Mouse (Mus musculus) heart, postnatal 0 days (tissue): ENCODE data around the gene Astl.

Source experiments
- CTCF ChIP-seq: IDR thresholded peaks from 2 replicates; pipeline ENCODE4 v1.5.1; 2016; ENCODE audit warnings: antibody characterized with exemption, control low read depth, low read depth
- EP300 ChIP-seq: IDR thresholded peaks from 2 replicates; pipeline ENCODE4 v1.6.1; 2016; ENCODE audit warnings: antibody characterized with exemption, low read depth

DNA sequence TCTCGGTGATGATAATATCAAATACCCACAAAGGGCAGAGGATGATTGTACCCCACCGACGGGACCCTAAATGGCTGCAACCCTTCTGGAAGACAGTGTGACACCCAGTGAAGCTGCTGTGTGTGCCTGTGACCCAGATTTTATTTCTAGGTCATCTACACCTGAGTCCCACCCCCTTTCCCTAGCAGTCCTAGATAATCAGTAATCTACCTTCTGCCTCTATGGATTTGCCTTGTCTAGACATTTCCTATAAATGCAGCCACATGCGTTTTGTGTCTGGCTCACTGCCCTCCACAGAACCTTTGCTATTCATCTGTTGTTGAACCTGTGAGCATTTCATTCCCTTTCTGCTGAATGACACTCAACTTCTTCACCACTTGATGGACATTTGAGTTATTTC, 15.4 kb downstream of the Astl start:
- TF ChIP-seq CTCF (no peak), EP300 (no peak)
